Mouse (Mus musculus) urinary bladder, postnatal 4 days (tissue): ENCODE measurements at regions not wholly inside any gene's neighbourhood (a gene's known extent, or its start where the extent isn't known, plus 50 kb on each side); places are given as distances from the start of the nearest gene placed in this dataset.

Experiments used
- DNase-seq, 2 experiments: peaks; one replicate each; pipeline ENCODE4 v3.0.0; 2021 to 2022; ENCODE audit warnings: low spot score in 2 of 2

GRCm38 (mm10) chr12:77760976-77761375, 433.1 kb upstream of the Gm6657 start:
- DNase-seq: no peak

GRCm38 (mm10) chr12:77776011-77776546, 418.0 kb upstream of the Gm6657 start:
- no peak for DNase-seq

- DNase-seq: no peak
Measured at GRCm38 (mm10) chr12:77776755-77777154, 417.3 kb upstream of the Gm6657 start.

- peak; percentile 80 to 92 for DNase-seq
Measured at GRCm38 (mm10) chr12:77780885-77781698, 412.9 kb upstream of the Gm6657 start.

GRCm38 (mm10) chr12:77783909-77784308, 410.1 kb upstream of the Gm6657 start:
- peak in 1 of 2 experiments; percentile 45 for DNase-seq

- peak in 1 of 2 experiments; percentile 55 for DNase-seq
Measured at GRCm38 (mm10) chr12:77785647-77786046, 408.4 kb upstream of the Gm6657 start.

GRCm38 (mm10) chr12:77786678-77787077, 407.4 kb upstream of the Gm6657 start:
- peak in 1 of 2 experiments; percentile 49 for DNase-seq

- DNase-seq: peak in 1 of 2 experiments; percentile 14
Measured at GRCm38 (mm10) chr12:77788273-77788672, 405.8 kb upstream of the Gm6657 start.

GRCm38 (mm10) chr12:77789427-77789826, 404.6 kb upstream of the Gm6657 start:
- peak; percentile 15 to 51 for DNase-seq

- peak in 1 of 2 experiments; percentile 57 for DNase-seq
Measured at GRCm38 (mm10) chr12:77789871-77790270, 404.2 kb upstream of the Gm6657 start.

GRCm38 (mm10) chr12:77790891-77791672, 403.0 kb upstream of the Gm6657 start:
- peak; percentile 55 to 62 for DNase-seq

GRCm38 (mm10) chr12:77798516-77798915, 395.5 kb upstream of the Gm6657 start:
- DNase-seq: no peak

GRCm38 (mm10) chr12:77799134-77799770, 394.8 kb upstream of the Gm6657 start:
- no peak for DNase-seq

GRCm38 (mm10) chr12:77807674-77808073, 386.4 kb upstream of the Gm6657 start:
- DNase-seq: no peak

- no peak for DNase-seq
Measured at GRCm38 (mm10) chr12:77811276-77811675, 382.8 kb upstream of the Gm6657 start.

- no peak for DNase-seq
Measured at GRCm38 (mm10) chr12:77819456-77819855, 374.6 kb upstream of the Gm6657 start.

GRCm38 (mm10) chr12:77823381-77824030, 370.5 kb upstream of the Gm6657 start:
- no peak for DNase-seq

- DNase-seq: no peak
Measured at GRCm38 (mm10) chr12:77833411-77834169, 360.5 kb upstream of the Gm6657 start.

GRCm38 (mm10) chr12:77834891-77835290, 359.2 kb upstream of the Gm6657 start:
- DNase-seq: no peak

GRCm38 (mm10) chr12:77836231-77836630, 357.8 kb upstream of the Gm6657 start:
- DNase-seq: no peak
